Mouse (Mus musculus): ENCODE measurements at regions not wholly inside any gene's neighbourhood (a gene's known extent, or its start where the extent isn't known, plus 50 kb on each side); places are given as distances from the start of the nearest gene placed in this dataset.

- DNase-seq (ENCODE audit: low read depth, low spot score), result peak; percentile 73
- no peaks in the 10 kb centered on the region for H3K79me2 ChIP-seq (ENCODE audit: control insufficient read depth, insufficient read depth, low read length, poor library complexity)
- no peaks in the 10 kb centered on the region; a peak in 1 of 4 replicates for H3K4me1 ChIP-seq (ENCODE audit: control insufficient read depth in 1 of 2, insufficient read depth in 2 of 2, low read length in 2 of 2)
- peaks cover 0 to 6% of the 10 kb centered on the region in 2 experiments; a peak in 2 of 4 replicates for H3K36me3 ChIP-seq (ENCODE audit: control insufficient read depth in 1 of 2, insufficient read depth in 2 of 2, low read length in 2 of 2)
- no peaks in the 10 kb centered on the region for H3K27me3 ChIP-seq (ENCODE audit: control insufficient read depth in 1 of 2, insufficient read depth in 2 of 2, low read length in 2 of 2)
- H3K27ac ChIP-seq (ENCODE audit: control insufficient read depth, low read depth, low read length), result no peak overlapping the region
- H3K9ac ChIP-seq (ENCODE audit: control insufficient read depth, low read depth, low read length, poor library complexity, severe bottlenecking), result no peak overlapping the region
- no peak for TF ChIP-seq POLR2AphosphoS5 (IDR thresholded peaks at IDR 0.05; ENCODE audit: borderline replicate concordance, low read depth, low read length)
- TF ChIP-seq NRF1 (IDR thresholded peaks at IDR 0.05; ENCODE audit: insufficient read depth, low read depth, low read length, poor library complexity, severe bottlenecking), result 0 out of 2 replicates have a peak, but pooled peaks have one; percentile 34
- no peak for TF ChIP-seq MEF2A (IDR thresholded peaks at IDR 0.05; ENCODE audit: extremely low read depth, insufficient replicate concordance, low read depth, low read length, poor library complexity, severe bottlenecking)
- TF ChIP-seq TAL1 (IDR thresholded peaks at IDR 0.05; ENCODE audit: low read length), result peak; percentile 50
- TF ChIP-seq MXI1 (IDR thresholded peaks at IDR 0.05; ENCODE audit: low read depth, low read length), result no peak
- no peak for TF ChIP-seq RCOR1 (IDR thresholded peaks at IDR 0.05; ENCODE audit: low read depth, low read length)
- TF ChIP-seq ZKSCAN1 (IDR thresholded peaks at IDR 0.05; ENCODE audit: low read depth, low read length), result no peak
- TF ChIP-seq TCF12 (IDR thresholded peaks at IDR 0.05; ENCODE audit: low read depth, low read length), result peak; percentile 47; the same call in 1 of the 2 replicates
- no peak for TF ChIP-seq CHD1 (IDR thresholded peaks at IDR 0.05; ENCODE audit: low read depth, low read length)
- no peak for TF ChIP-seq POLR2A (IDR thresholded peaks at IDR 0.05; ENCODE audit: control insufficient read depth in 1 of 2, insufficient read depth in 1 of 2, low read depth in 1 of 2, low read length in 2 of 2, poor library complexity in 1 of 2)
- TF ChIP-seq GATA1 (IDR thresholded peaks at IDR 0.05; ENCODE audit: low read depth, low read length), result peak; percentile 68
- no peak for TF ChIP-seq RAD21 (IDR thresholded peaks at IDR 0.05; ENCODE audit: low read depth, low read length)
- no peak for TF ChIP-seq ZC3H11A (IDR thresholded peaks at IDR 0.05; ENCODE audit: low read depth, low read length)
- TF ChIP-seq E2F4 (IDR thresholded peaks at IDR 0.05; ENCODE audit: borderline replicate concordance, low read depth, low read length), result no peak
- peak; percentile 61; the same call in 1 of the 2 replicates for TF ChIP-seq MYC (IDR thresholded peaks at IDR 0.05; ENCODE audit: low read depth, low read length)
- TF ChIP-seq EP300 (IDR thresholded peaks at IDR 0.05; ENCODE audit: low read depth in 1 of 2, low read length in 2 of 2), result peak; percentile 39 to 59
- H3K9me3 ChIP-seq (replicated peaks; ENCODE audit: insufficient read depth, low read length), result no peaks in the 10 kb centered on the region
- H3K4me3 ChIP-seq (ENCODE audit: control insufficient read depth in 1 of 2, insufficient read depth in 1 of 2, low read depth in 2 of 2, low read length in 2 of 2), result no peak overlapping the region
Observed at GRCm38 (mm10) chr11:89915795-89916194, 86.9 kb downstream of the Pctp start.

DNA sequence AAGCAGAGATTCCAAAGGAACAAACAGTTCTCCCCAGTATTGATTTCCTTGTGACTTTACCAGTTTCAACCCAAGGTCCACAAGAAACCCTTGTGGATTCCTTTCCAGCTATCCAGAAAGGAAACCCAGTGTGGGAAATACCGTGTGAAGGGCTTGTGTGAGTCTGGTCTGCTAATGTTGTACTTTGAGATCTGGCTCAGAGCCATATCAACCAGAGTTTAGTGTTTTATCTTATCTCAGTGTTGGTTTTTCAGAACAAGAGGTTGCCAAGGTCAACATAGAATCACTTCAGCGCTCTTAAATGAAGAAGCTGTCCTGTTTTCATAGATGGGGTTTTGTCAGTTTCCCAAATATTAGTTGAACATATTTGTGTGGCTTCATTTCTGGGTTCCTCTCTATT, 88.1 kb downstream of the Pctp start:
- Histone ChIP-seq H3K27ac (ENCODE audit: control insufficient read depth, low read depth, low read length) (no peak overlapping the region), H3K36me3 (ENCODE audit: control insufficient read depth in 1 of 2, insufficient read depth in 2 of 2, low read length in 2 of 2) (peaks cover 0 to 6% of the 10 kb centered on the region in 2 experiments; a peak in 2 of 4 replicates), H3K4me3 (ENCODE audit: control insufficient read depth in 1 of 2, insufficient read depth in 1 of 2, low read depth in 2 of 2, low read length in 2 of 2) (no peak overlapping the region), H3K9me3 (replicated peaks; ENCODE audit: insufficient read depth, low read length) (no peaks in the 10 kb centered on the region), H3K79me2 (ENCODE audit: control insufficient read depth, insufficient read depth, low read length, poor library complexity) (no peaks in the 10 kb centered on the region), H3K4me1 (ENCODE audit: control insufficient read depth in 1 of 2, insufficient read depth in 2 of 2, low read length in 2 of 2) (no peaks in the 10 kb centered on the region; a peak in 1 of 4 replicates), H3K9ac (ENCODE audit: control insufficient read depth, low read depth, low read length, poor library complexity, severe bottlenecking) (no peak overlapping the region), H3K27me3 (ENCODE audit: control insufficient read depth in 1 of 2, insufficient read depth in 2 of 2, low read length in 2 of 2) (no peaks in the 10 kb centered on the region)
- TF ChIP-seq MAX (IDR thresholded peaks at IDR 0.05; ENCODE audit: low read length) (no peak), BHLHE40 (IDR thresholded peaks at IDR 0.05; ENCODE audit: borderline replicate concordance, low read depth, low read length) (no peak), HCFC1 (IDR thresholded peaks at IDR 0.05; ENCODE audit: low read depth, low read length) (no peak), CTCF (IDR thresholded peaks at IDR 0.05 in 2 of 3, conservative IDR thresholded peaks at IDR 0.05 in 1 of 3; ENCODE audit: control insufficient read depth in 1 of 3, insufficient read depth in 1 of 3, low read depth in 2 of 3, low read length in 3 of 3, poor library complexity in 1 of 3, severe bottlenecking in 1 of 3) (no peak), EP300 (IDR thresholded peaks at IDR 0.05; ENCODE audit: low read depth in 1 of 2, low read length in 2 of 2) (no peak), RCOR1 (IDR thresholded peaks at IDR 0.05; ENCODE audit: low read depth, low read length) (peak; percentile 91), SIN3A (IDR thresholded peaks at IDR 0.05; ENCODE audit: low read length) (no peak), MEF2A (IDR thresholded peaks at IDR 0.05; ENCODE audit: extremely low read depth, insufficient replicate concordance, low read depth, low read length, poor library complexity, severe bottlenecking) (no peak), KAT2A (conservative IDR thresholded peaks at IDR 0.05; ENCODE audit: low read depth, low read length) (no peak), TAL1 (IDR thresholded peaks at IDR 0.05; ENCODE audit: low read length) (no peak), UBTF (IDR thresholded peaks at IDR 0.05; ENCODE audit: borderline replicate concordance, insufficient read depth, low read depth, low read length) (no peak), RAD21 (IDR thresholded peaks at IDR 0.05; ENCODE audit: low read depth, low read length) (no peak), GATA1 (IDR thresholded peaks at IDR 0.05; ENCODE audit: low read depth, low read length) (peak; percentile 44; the same call in 1 of the 2 replicates), CHD1 (IDR thresholded peaks at IDR 0.05; ENCODE audit: low read depth, low read length) (no peak)
- no peak for DNase-seq (ENCODE audit: low read depth, low spot score)

Measured in MEL (cell line).